Mouse (Mus musculus) G1E (cell line): ENCODE measurements around the gene Dusp3.

Experiments used
- CTCF ChIP-seq: IDR thresholded peaks from 2 replicates; pipeline ENCODE4 v1.5.1; 2012; ENCODE audit warnings: low read depth, low read length, inconsistent platforms, mixed read lengths
- GATA1 ChIP-seq: IDR thresholded peaks from 2 replicates; pipeline ENCODE4 v1.6.1; 2012; ENCODE audit warnings: borderline replicate concordance, low read length, inconsistent platforms, mixed read lengths

DNA sequence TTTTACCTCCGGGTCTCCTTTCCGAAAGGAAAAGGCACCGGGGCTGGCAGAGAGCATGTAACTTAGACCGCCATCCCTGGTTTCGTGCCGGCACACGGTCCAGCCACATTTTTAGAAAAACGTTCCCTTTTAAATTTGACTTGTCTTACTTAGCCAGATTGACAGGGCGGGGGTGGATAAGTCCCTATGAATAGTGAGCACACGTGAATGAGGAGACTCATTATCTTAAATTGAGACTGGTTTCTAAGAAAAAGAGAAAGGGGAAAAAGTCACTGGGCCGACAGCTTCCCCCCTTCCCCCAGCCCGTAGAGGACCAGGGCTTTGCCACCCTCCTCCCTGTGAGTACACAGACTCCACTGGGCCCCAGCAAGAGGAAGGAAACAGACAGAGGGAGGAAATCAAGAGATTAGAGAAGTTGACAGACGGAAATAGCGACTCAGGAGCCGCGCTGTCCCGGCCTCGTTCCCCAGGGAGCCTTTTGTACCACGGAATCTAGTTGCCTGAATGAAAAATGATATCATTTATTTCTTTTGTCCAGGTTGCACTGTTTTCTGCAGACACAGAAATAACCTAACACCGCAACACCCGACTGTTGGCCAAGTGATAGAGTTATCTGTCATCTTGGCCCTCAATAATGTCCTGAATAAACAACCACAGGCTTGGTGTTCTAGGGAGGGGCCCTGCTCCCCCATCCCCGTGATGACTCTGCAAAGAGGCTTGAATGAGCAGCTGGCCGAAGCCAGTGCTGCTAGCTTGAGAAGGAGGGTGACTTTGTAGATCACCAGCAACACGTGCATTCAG is 34.1 kb downstream of the Dusp3 start:
- TF ChIP-seq CTCF (no peak), GATA1 (no peak)
